Mouse (Mus musculus): Measurements from ENCODE around the gene Apol9a.

DNA sequence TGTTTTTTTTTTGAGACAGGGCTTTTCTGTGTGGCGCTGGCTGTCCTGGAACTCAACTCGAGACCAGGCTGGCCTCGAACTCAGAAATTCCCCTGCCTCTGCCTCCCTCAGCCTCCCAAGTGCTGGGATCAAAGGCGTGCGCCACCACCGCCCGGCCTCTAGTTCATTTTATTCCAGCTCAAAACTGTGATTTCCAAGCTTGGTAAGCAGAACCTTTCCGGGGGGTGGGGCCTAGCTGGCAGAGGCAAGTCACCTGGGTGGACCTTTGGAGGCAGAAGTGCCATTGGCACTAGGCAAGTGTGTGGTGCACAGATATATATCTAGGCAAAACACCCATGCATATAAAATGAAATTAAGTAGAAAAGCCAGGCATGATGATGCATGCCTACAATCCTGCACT is 43.4 kb downstream of the Apol9a start:
- no peak for TF ChIP-seq POLR2A (IDR thresholded peaks at IDR 0.05; ENCODE audit: extremely low read depth, insufficient read depth, low read length)
- no peak for TF ChIP-seq CTCF (IDR thresholded peaks at IDR 0.05; ENCODE audit: extremely low read depth, insufficient read depth, low read length)

All from cortical plate, adult 2 months (tissue).